Mouse (Mus musculus): ENCODE measurements around the gene 1700017B05Rik. TPM values are rescaled to one million over a fixed set of nuclear protein-coding genes. Genes with fewer than 3 reads are reported as not detected.
A peak's percentile ranks its signal among the peaks of the same experiment; 100 is the strongest.

Gene 1700017B05Rik
- polyA plus RNA-seq, 1 experiment from 2014 or later, result 16.9 TPM

GRCm38 (mm10) chr9:57299790-57300477 lies 37.5 kb upstream of the 1700017B05Rik start:
- Histone ChIP-seq H3K27ac (ENCODE audit: low read length) (peak overlapping the region; percentile 97), H3K9ac (ENCODE audit: low read depth, low read length) (peak overlapping the region; percentile 72), H3K27me3 (ENCODE audit: control insufficient read depth, insufficient read depth, low read depth, low read length) (no peaks in the 10 kb centered on the region), H3K4me2 (ENCODE audit: low read depth, low read length) (peak overlapping the region; percentile 71), H3K4me1 (ENCODE audit: control insufficient read depth, low read depth, low read length) (peaks cover 70% of the 10 kb centered on the region), H3K9me3 (replicated peaks; ENCODE audit: control insufficient read depth, low read length) (no peaks in the 10 kb centered on the region), H3K4me3 (ENCODE audit: low read depth, low read length) (peak overlapping the region; percentile 53), H3K36me3 (ENCODE audit: control insufficient read depth, insufficient read depth) (no peaks in the 10 kb centered on the region)
- 48% methylated on average over 6 of the region's 6 CpGs for WGBS (ENCODE audit: insufficient replicate concordance)
- ATAC-seq (ENCODE audit: low read depth), result peak; percentile 98

GRCm38 (mm10) chr9:57297938-57298337 lies 35.5 kb upstream of the 1700017B05Rik start:
- no peak for ATAC-seq (ENCODE audit: low read depth)
- H3K4me1 ChIP-seq (ENCODE audit: control insufficient read depth, low read depth, low read length), result peaks cover 57% of the 10 kb centered on the region
- H3K4me2 ChIP-seq (ENCODE audit: low read depth, low read length), result peak overlapping the region; percentile 71
- H3K36me3 ChIP-seq (ENCODE audit: control insufficient read depth, insufficient read depth), result no peaks in the 10 kb centered on the region
- no peaks in the 10 kb centered on the region for H3K27me3 ChIP-seq (ENCODE audit: control insufficient read depth, insufficient read depth, low read depth, low read length)
- peak overlapping the region; percentile 72 for H3K9ac ChIP-seq (ENCODE audit: low read depth, low read length)
- H3K27ac ChIP-seq (ENCODE audit: low read length), result peak overlapping the region; percentile 97
- 49% methylated on average over 2 of the region's 2 CpGs for WGBS (ENCODE audit: insufficient replicate concordance)
- H3K4me3 ChIP-seq (ENCODE audit: low read depth, low read length), result peak overlapping the region; percentile 53
- H3K9me3 ChIP-seq (replicated peaks; ENCODE audit: control insufficient read depth, low read length), result no peaks in the 10 kb centered on the region

- no peak overlapping the region for H3K4me3 ChIP-seq (ENCODE audit: low read depth, low read length)
- H3K9me3 ChIP-seq (replicated peaks; ENCODE audit: control insufficient read depth, low read length), result no peaks in the 10 kb centered on the region
- ATAC-seq (ENCODE audit: low read depth), result no peak
- H3K36me3 ChIP-seq (ENCODE audit: control insufficient read depth, insufficient read depth), result no peaks in the 10 kb centered on the region
- H3K4me1 ChIP-seq (ENCODE audit: control insufficient read depth, low read depth, low read length), result peaks cover 44% of the 10 kb centered on the region
- peak overlapping the region; percentile 54 for H3K27ac ChIP-seq (ENCODE audit: low read length)
- no peak overlapping the region for H3K9ac ChIP-seq (ENCODE audit: low read depth, low read length)
- no peak overlapping the region for H3K4me2 ChIP-seq (ENCODE audit: low read depth, low read length)
- H3K27me3 ChIP-seq (ENCODE audit: control insufficient read depth, insufficient read depth, low read depth, low read length), result no peaks in the 10 kb centered on the region
- WGBS (ENCODE audit: insufficient replicate concordance), result 59% methylated on average over 8 of the region's 8 CpGs
Measured at GRCm38 (mm10) chr9:57296277-57296676, 33.9 kb upstream of the 1700017B05Rik start.

- Histone ChIP-seq H3K4me2 (ENCODE audit: low read depth, low read length) (no peak overlapping the region), H3K4me3 (ENCODE audit: low read depth, low read length) (no peak overlapping the region), H3K27me3 (ENCODE audit: control insufficient read depth, insufficient read depth, low read depth, low read length) (no peaks in the 10 kb centered on the region), H3K9ac (ENCODE audit: low read depth, low read length) (no peak overlapping the region), H3K4me1 (ENCODE audit: control insufficient read depth, low read depth, low read length) (peaks cover 38% of the 10 kb centered on the region), H3K9me3 (replicated peaks; ENCODE audit: control insufficient read depth, low read length) (no peaks in the 10 kb centered on the region), H3K36me3 (ENCODE audit: control insufficient read depth, insufficient read depth) (no peaks in the 10 kb centered on the region), H3K27ac (ENCODE audit: low read length) (peak overlapping the region; percentile 54)
- 39% methylated on average over 3 of the region's 3 CpGs for WGBS (ENCODE audit: insufficient replicate concordance)
- peak; percentile 2; the same call in 1 of the 2 replicates for ATAC-seq (ENCODE audit: low read depth)
Measured at GRCm38 (mm10) chr9:57295666-57296065, 33.3 kb upstream of the 1700017B05Rik start.

GRCm38 (mm10) chr9:57294905-57295304 lies 32.5 kb upstream of the 1700017B05Rik start:
- WGBS (ENCODE audit: insufficient replicate concordance), result 59% methylated on average over 3 of the region's 3 CpGs
- no peak for ATAC-seq (ENCODE audit: low read depth)
- H3K4me1 ChIP-seq (ENCODE audit: control insufficient read depth, low read depth, low read length), result peaks cover 30% of the 10 kb centered on the region
- H3K9ac ChIP-seq (ENCODE audit: low read depth, low read length), result no peak overlapping the region
- no peak overlapping the region for H3K4me2 ChIP-seq (ENCODE audit: low read depth, low read length)
- H3K27ac ChIP-seq (ENCODE audit: low read length), result peak overlapping the region; percentile 36; the same call in 1 of the 2 replicates
- H3K27me3 ChIP-seq (ENCODE audit: control insufficient read depth, insufficient read depth, low read depth, low read length), result no peaks in the 10 kb centered on the region
- H3K9me3 ChIP-seq (replicated peaks; ENCODE audit: control insufficient read depth, low read length), result no peaks in the 10 kb centered on the region
- H3K36me3 ChIP-seq (ENCODE audit: control insufficient read depth, insufficient read depth), result no peaks in the 10 kb centered on the region
- no peak overlapping the region for H3K4me3 ChIP-seq (ENCODE audit: low read depth, low read length)

GRCm38 (mm10) chr9:57287183-57287582 lies 24.8 kb upstream of the 1700017B05Rik start:
- H3K36me3 ChIP-seq (ENCODE audit: control insufficient read depth, insufficient read depth), result no peaks in the 10 kb centered on the region
- WGBS (ENCODE audit: insufficient replicate concordance), result 66% methylated on average over 6 of the region's 6 CpGs
- H3K27ac ChIP-seq (ENCODE audit: low read length), result peak overlapping the region; percentile 61

GRCm38 (mm10) chr9:57283311-57283710 lies 20.9 kb upstream of the 1700017B05Rik start:
- Histone ChIP-seq H3K9ac (ENCODE audit: low read depth, low read length) (no peak overlapping the region), H3K36me3 (ENCODE audit: control insufficient read depth, insufficient read depth) (no peaks in the 10 kb centered on the region), H3K4me2 (ENCODE audit: low read depth, low read length) (no peak overlapping the region), H3K27me3 (ENCODE audit: control insufficient read depth, insufficient read depth, low read depth, low read length) (no peaks in the 10 kb centered on the region; the same call in 1 of the 2 replicates), H3K4me1 (ENCODE audit: control insufficient read depth, low read depth, low read length) (peaks cover 7% of the 10 kb centered on the region), H3K9me3 (replicated peaks; ENCODE audit: control insufficient read depth, low read length) (no peaks in the 10 kb centered on the region), H3K27ac (ENCODE audit: low read length) (peak overlapping the region; percentile 26; the same call in 1 of the 2 replicates), H3K4me3 (ENCODE audit: low read depth, low read length) (no peak overlapping the region)
- 61% methylated on average over 4 of the region's 4 CpGs for WGBS (ENCODE audit: insufficient replicate concordance)
- ATAC-seq (ENCODE audit: low read depth), result no peak

More at GRCm38 (mm10) chr9:57287183-57287582, 24.8 kb upstream of the 1700017B05Rik start:
- no peak overlapping the region for H3K4me2 ChIP-seq (ENCODE audit: low read depth, low read length)
- H3K27me3 ChIP-seq (ENCODE audit: control insufficient read depth, insufficient read depth, low read depth, low read length), result no peaks in the 10 kb centered on the region
- H3K9ac ChIP-seq (ENCODE audit: low read depth, low read length), result no peak overlapping the region
- no peaks in the 10 kb centered on the region for H3K9me3 ChIP-seq (replicated peaks; ENCODE audit: control insufficient read depth, low read length)
- peak; percentile 77 for ATAC-seq (ENCODE audit: low read depth)
- no peak overlapping the region for H3K4me3 ChIP-seq (ENCODE audit: low read depth, low read length)
- peaks cover 2% of the 10 kb centered on the region; the same call in 1 of the 2 replicates for H3K4me1 ChIP-seq (ENCODE audit: control insufficient read depth, low read depth, low read length)

GRCm38 (mm10) chr9:57282686-57283085 lies 20.3 kb upstream of the 1700017B05Rik start:
- Histone ChIP-seq H3K4me2 (ENCODE audit: low read depth, low read length) (no peak overlapping the region), H3K27me3 (ENCODE audit: control insufficient read depth, insufficient read depth, low read depth, low read length) (no peaks in the 10 kb centered on the region; the same call in 1 of the 2 replicates), H3K4me3 (ENCODE audit: low read depth, low read length) (no peak overlapping the region), H3K27ac (ENCODE audit: low read length) (peak overlapping the region; percentile 26), H3K4me1 (ENCODE audit: control insufficient read depth, low read depth, low read length) (peaks cover 7% of the 10 kb centered on the region), H3K9ac (ENCODE audit: low read depth, low read length) (no peak overlapping the region), H3K36me3 (ENCODE audit: control insufficient read depth, insufficient read depth) (no peaks in the 10 kb centered on the region), H3K9me3 (replicated peaks; ENCODE audit: control insufficient read depth, low read length) (no peaks in the 10 kb centered on the region)
- WGBS (ENCODE audit: insufficient replicate concordance), result 45% methylated on average over 3 of the region's 3 CpGs
- ATAC-seq (ENCODE audit: low read depth), result no peak

- Histone ChIP-seq H3K9me3 (replicated peaks; ENCODE audit: control insufficient read depth, low read length) (no peaks in the 10 kb centered on the region), H3K4me2 (ENCODE audit: low read depth, low read length) (peak overlapping the region; percentile 14), H3K4me1 (ENCODE audit: control insufficient read depth, low read depth, low read length) (peaks cover 7% of the 10 kb centered on the region), H3K27ac (ENCODE audit: low read length) (no peak overlapping the region), H3K27me3 (ENCODE audit: control insufficient read depth, insufficient read depth, low read depth, low read length) (no peaks in the 10 kb centered on the region; the same call in 1 of the 2 replicates), H3K36me3 (ENCODE audit: control insufficient read depth, insufficient read depth) (no peaks in the 10 kb centered on the region), H3K4me3 (ENCODE audit: low read depth, low read length) (no peak overlapping the region), H3K9ac (ENCODE audit: low read depth, low read length) (no peak overlapping the region; the same call in 1 of the 2 replicates)
- ATAC-seq (ENCODE audit: low read depth), result peak; percentile 86
- WGBS (ENCODE audit: insufficient replicate concordance), result 20% methylated on average over 20 of the region's 20 CpGs
Measured at GRCm38 (mm10) chr9:57281549-57281948, 19.1 kb upstream of the 1700017B05Rik start.

All from liver, embryonic 16.5 days (tissue).